Mouse (Mus musculus): ENCODE data around the gene Ndufb5. TPM values are rescaled to one million over a fixed set of nuclear protein-coding genes. Genes with fewer than 3 reads are reported as not detected.
"Not testable (repeated sequence)": the region's sequence is repeated elsewhere in the genome, so short reads cannot be mapped to it uniquely, and the experiment has no call there.

The Ndufb5 gene
- total and polyA plus RNA-seq, 3 experiments, result 793 to 933 (median 925) TPM

GRCm38 (mm10) chr3:32737172-32737655 lies 424 bp downstream of the Ndufb5 start, which contains the start of gene Mrpl47:
Gene Mrpl47, minus strand, starts transcription at chr3:32737605.
- Histone ChIP-seq H3K27ac (peak within 1 kb of the TSS; percentile 94), H3K4me1 (ENCODE audit: control insufficient read depth, insufficient read depth, low read length) (peaks cover 7% of the 10 kb centered on the region), H3K9ac (ENCODE audit: low read depth, low read length) (peak within 1 kb of the TSS; percentile 86), H3K79me2 (replicated peaks; ENCODE audit: control insufficient read depth, insufficient read depth, low read length) (peaks cover 3% of the 10 kb centered on the region; the same call in 1 of the 2 replicates), H3K36me3 (ENCODE audit: control insufficient read depth, insufficient read depth, low read length) (peaks cover 18% of the 10 kb centered on the region), H3K27me3 (ENCODE audit: control insufficient read depth, insufficient read depth, low read length) (no peaks in the 10 kb centered on the region), H3K4me3 (peak within 1 kb of the TSS; percentile 91)
- DNase-seq, result no peak
- intact Hi-C loops (cut with DNase I), result loop anchor here (5.0 kb wide), 1 partner anchor 170 kb away; no protein-coding TSS in a partner anchor
- TF ChIP-seq POLR2A (IDR thresholded peaks at IDR 0.05; ENCODE audit: insufficient read depth, low read depth, low read length) (no peak), EP300 (IDR thresholded peaks at IDR 0.05; ENCODE audit: insufficient read depth, low read depth, low read length) (no peak), CTCF (IDR thresholded peaks at IDR 0.05) (no peak)
- WGBS, result under 1% methylated on average over 31 of the region's 31 CpGs

GRCm38 (mm10) chr3:32738549-32738948 lies 1.8 kb downstream of the Ndufb5 start:
- peaks cover 20% of the 10 kb centered on the region for H3K36me3 ChIP-seq (ENCODE audit: control insufficient read depth, insufficient read depth, low read length)
- intact Hi-C loops (cut with DNase I), result loop anchor here (5.0 kb wide), 1 partner anchor 169 kb away; no protein-coding TSS in a partner anchor

GRCm38 (mm10) chr3:32742276-32742780 lies 5.5 kb downstream of the Ndufb5 start:
- Histone ChIP-seq H3K36me3 (ENCODE audit: control insufficient read depth, insufficient read depth, low read length) (peaks cover 18% of the 10 kb centered on the region), H3K79me2 (replicated peaks; ENCODE audit: control insufficient read depth, insufficient read depth, low read length) (peaks cover 4% of the 10 kb centered on the region), H3K4me3 (no peak overlapping the region), H3K27me3 (ENCODE audit: control insufficient read depth, insufficient read depth, low read length) (no peaks in the 10 kb centered on the region), H3K27ac (no peak overlapping the region), H3K4me1 (ENCODE audit: control insufficient read depth, insufficient read depth, low read length) (peaks cover 6% of the 10 kb centered on the region), H3K9ac (ENCODE audit: low read depth, low read length) (no peak overlapping the region)
- TF ChIP-seq EP300 (IDR thresholded peaks at IDR 0.05; ENCODE audit: insufficient read depth, low read depth, low read length) (no peak), CTCF (IDR thresholded peaks at IDR 0.05) (no peak), POLR2A (IDR thresholded peaks at IDR 0.05; ENCODE audit: insufficient read depth, low read depth, low read length) (no peak)
- 53% methylated on average over 2 of the region's 2 CpGs for WGBS
- intact Hi-C loops (cut with DNase I), result no loop called here
- no peak for DNase-seq

More at GRCm38 (mm10) chr3:32738549-32738948, 1.8 kb downstream of the Ndufb5 start:
- H3K79me2 ChIP-seq (replicated peaks; ENCODE audit: control insufficient read depth, insufficient read depth, low read length), result peaks cover 5% of the 10 kb centered on the region
- TF ChIP-seq CTCF (IDR thresholded peaks at IDR 0.05), result no peak
- TF ChIP-seq EP300 (IDR thresholded peaks at IDR 0.05; ENCODE audit: insufficient read depth, low read depth, low read length), result no peak
- TF ChIP-seq POLR2A (IDR thresholded peaks at IDR 0.05; ENCODE audit: insufficient read depth, low read depth, low read length), result no peak
- H3K27me3 ChIP-seq (ENCODE audit: control insufficient read depth, insufficient read depth, low read length), result no peaks in the 10 kb centered on the region
- no peak overlapping the region; the same call in 1 of the 2 replicates for H3K27ac ChIP-seq
- no peak overlapping the region for H3K9ac ChIP-seq (ENCODE audit: low read depth, low read length)
- H3K4me1 ChIP-seq (ENCODE audit: control insufficient read depth, insufficient read depth, low read length), result peaks cover 9% of the 10 kb centered on the region
- DNase-seq, result no peak
- 74% methylated on average over 5 of the region's 5 CpGs for WGBS
- H3K4me3 ChIP-seq, result no peak overlapping the region

- Histone ChIP-seq H3K79me2 (replicated peaks; ENCODE audit: control insufficient read depth, insufficient read depth, low read length) (peaks cover 2% of the 10 kb centered on the region), H3K36me3 (ENCODE audit: control insufficient read depth, insufficient read depth, low read length) (peaks cover 9% of the 10 kb centered on the region), H3K27me3 (ENCODE audit: control insufficient read depth, insufficient read depth, low read length) (no peaks in the 10 kb centered on the region), H3K27ac (no peak overlapping the region), H3K4me3 (no peak overlapping the region), H3K4me1 (ENCODE audit: control insufficient read depth, insufficient read depth, low read length) (0 out of 2 replicates have a peak, but pooled peaks cover 2% of the 10 kb centered on the region), H3K9ac (ENCODE audit: low read depth, low read length) (no peak overlapping the region)
- TF ChIP-seq POLR2A (IDR thresholded peaks at IDR 0.05; ENCODE audit: insufficient read depth, low read depth, low read length) (no peak), CTCF (IDR thresholded peaks at IDR 0.05) (no peak), EP300 (IDR thresholded peaks at IDR 0.05; ENCODE audit: insufficient read depth, low read depth, low read length) (no peak)
- WGBS, result 79% methylated on average over 6 of the region's 6 CpGs
- intact Hi-C loops (cut with DNase I), result no loop called here
- no peak for DNase-seq
Measured at GRCm38 (mm10) chr3:32745001-32745400, 8.2 kb downstream of the Ndufb5 start.

GRCm38 (mm10) chr3:32745426-32745825 lies 8.6 kb downstream of the Ndufb5 start:
- H3K27ac ChIP-seq; H3K36me3 ChIP-seq (ENCODE audit: control insufficient read depth, insufficient read depth, low read length); H3K9ac ChIP-seq (ENCODE audit: low read depth, low read length); intact Hi-C loops (cut with DNase I); H3K4me1 ChIP-seq (ENCODE audit: control insufficient read depth, insufficient read depth, low read length); H3K79me2 ChIP-seq (replicated peaks; ENCODE audit: control insufficient read depth, insufficient read depth, low read length); H3K4me3 ChIP-seq; DNase-seq; H3K27me3 ChIP-seq (ENCODE audit: control insufficient read depth, insufficient read depth, low read length): not testable (repeated sequence)

- H3K27ac ChIP-seq, result no peak overlapping the region
- H3K79me2 ChIP-seq (replicated peaks; ENCODE audit: control insufficient read depth, insufficient read depth, low read length), result no peaks in the 10 kb centered on the region; the same call in 1 of the 2 replicates
- no peaks in the 10 kb centered on the region for H3K4me1 ChIP-seq (ENCODE audit: control insufficient read depth, insufficient read depth, low read length)
- 71% methylated on average over 9 of the region's 9 CpGs for WGBS
- no peak overlapping the region for H3K4me3 ChIP-seq
- H3K36me3 ChIP-seq (ENCODE audit: control insufficient read depth, insufficient read depth, low read length), result no peaks in the 10 kb centered on the region; the same call in 1 of the 2 replicates
- no peak for DNase-seq
- no peaks in the 10 kb centered on the region for H3K27me3 ChIP-seq (ENCODE audit: control insufficient read depth, insufficient read depth, low read length)
- H3K9ac ChIP-seq (ENCODE audit: low read depth, low read length), result no peak overlapping the region
- TF ChIP-seq POLR2A (IDR thresholded peaks at IDR 0.05; ENCODE audit: insufficient read depth, low read depth, low read length) (no peak), CTCF (IDR thresholded peaks at IDR 0.05) (no peak), EP300 (IDR thresholded peaks at IDR 0.05; ENCODE audit: insufficient read depth, low read depth, low read length) (no peak)
- intact Hi-C loops (cut with DNase I), result no loop called here
Measured at GRCm38 (mm10) chr3:32748384-32748783, 11.6 kb downstream of the Ndufb5 start.
